Mouse (Mus musculus): ENCODE measurements at regions not wholly inside any gene's neighbourhood (a gene's known extent, or its start where the extent isn't known, plus 50 kb on each side); places are given as distances from the start of the nearest gene placed in this dataset.

DNA sequence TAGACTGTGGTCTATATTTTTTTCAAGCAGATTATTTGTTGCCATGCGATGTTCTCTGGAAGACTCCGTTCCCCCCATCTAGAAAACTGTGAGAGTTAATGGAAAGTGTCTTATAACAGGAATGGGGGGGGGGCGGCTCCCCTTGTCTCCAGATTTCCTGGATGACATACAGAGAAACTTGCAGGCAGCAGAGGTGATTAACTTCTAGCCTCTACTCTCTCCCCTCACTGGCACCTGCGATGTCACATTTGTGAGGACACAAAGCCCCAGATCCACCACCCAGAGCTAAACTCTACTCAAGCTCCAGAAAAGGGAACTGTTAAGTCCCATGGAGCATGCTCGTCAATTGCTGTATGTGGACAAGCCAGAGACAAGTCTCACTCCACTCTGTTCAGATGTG lies 267.6 kb downstream of the Fam49a start:
- no peak for TF ChIP-seq CTCF (IDR thresholded peaks at IDR 0.05; ENCODE audit: low read depth)
- TF ChIP-seq EP300 (IDR thresholded peaks at IDR 0.05; ENCODE audit: low read depth), result no peak

Measured in liver, postnatal 0 days (tissue).